Mouse (Mus musculus) liver, adult (tissue): Measurements from ENCODE around the gene Arid1b.

Source experiments
- GATA4 ChIP-seq: IDR thresholded peaks from 2 replicates; pipeline ENCODE4 v1.6.1; 2014; ENCODE audit warnings: mild to moderate bottlenecking, low read length; ENCODE audit not compliant: insufficient replicate concordance

Gene Arid1b

GRCm38 (mm10) chr17:5267747-5268146, 273.6 kb downstream of the Arid1b start:
- TF ChIP-seq GATA4 = no peak

- no peak for TF ChIP-seq GATA4
These were observed 275.2 kb downstream of the Arid1b start for GRCm38 (mm10) chr17:5269302-5269701.

- TF ChIP-seq GATA4 = no peak
These were observed 275.6 kb downstream of the Arid1b start for GRCm38 (mm10) chr17:5269774-5270173.

GRCm38 (mm10) chr17:5270823-5271222, 276.7 kb downstream of the Arid1b start:
- TF ChIP-seq GATA4 = no peak

- no peak for TF ChIP-seq GATA4
These were observed 279.0 kb downstream of the Arid1b start for GRCm38 (mm10) chr17:5273118-5273517.

GRCm38 (mm10) chr17:5273685-5274084, 279.6 kb downstream of the Arid1b start:
- TF ChIP-seq GATA4 = no peak

GRCm38 (mm10) chr17:5274429-5274828, 280.3 kb downstream of the Arid1b start:
- TF ChIP-seq GATA4 = no peak

- no peak for TF ChIP-seq GATA4
These were observed 281.6 kb downstream of the Arid1b start for GRCm38 (mm10) chr17:5275749-5276148.

GRCm38 (mm10) chr17:5277137-5277871, 283.2 kb downstream of the Arid1b start:
- no peak for TF ChIP-seq GATA4

- TF ChIP-seq GATA4 = no peak
These were observed 286.4 kb downstream of the Arid1b start for GRCm38 (mm10) chr17:5280499-5281053.

GRCm38 (mm10) chr17:5284783-5285182, 290.7 kb downstream of the Arid1b start:
- TF ChIP-seq GATA4 = no peak

GRCm38 (mm10) chr17:5285877-5286440, 291.8 kb downstream of the Arid1b start:
- TF ChIP-seq GATA4 = no peak

- TF ChIP-seq GATA4 = no peak
These were observed 292.6 kb downstream of the Arid1b start for GRCm38 (mm10) chr17:5286571-5287209.

- no peak for TF ChIP-seq GATA4
These were observed 293.1 kb downstream of the Arid1b start for GRCm38 (mm10) chr17:5287210-5287591.

GRCm38 (mm10) chr17:5287641-5288040, 293.5 kb downstream of the Arid1b start:
- TF ChIP-seq GATA4 = no peak
